Mouse (Mus musculus): ENCODE measurements around the gene Enthd1. TPM values are rescaled to one million over a fixed set of nuclear protein-coding genes. Genes with fewer than 3 reads are reported as not detected.

Gene Enthd1
- total RNA-seq, 2 experiments from 2014 or later: not detected

GRCm38 (mm10) chr15:80575817-80576370 is 10.9 kb upstream of the Enthd1 start:
- no peak for ATAC-seq (replicated peaks; ENCODE audit: low FRiP score, poor library complexity, severe bottlenecking)

- ATAC-seq (replicated peaks; ENCODE audit: low FRiP score, poor library complexity, severe bottlenecking): no peak
Measured at GRCm38 (mm10) chr15:80574211-80575040, 9.5 kb upstream of the Enthd1 start.

- no peak for ATAC-seq (replicated peaks; ENCODE audit: low FRiP score, poor library complexity, severe bottlenecking)
Measured at GRCm38 (mm10) chr15:80572811-80573520, 8.0 kb upstream of the Enthd1 start.

GRCm38 (mm10) chr15:80572291-80572690 is 7.3 kb upstream of the Enthd1 start, which contains the start of gene Grap2:
TSS of gene Grap2 (plus strand) at chr15:80572594.
- ATAC-seq (replicated peaks; ENCODE audit: low FRiP score, poor library complexity, severe bottlenecking): no peak

- ATAC-seq (replicated peaks; ENCODE audit: low FRiP score, poor library complexity, severe bottlenecking): no peak
Measured at GRCm38 (mm10) chr15:80571611-80572010, 6.7 kb upstream of the Enthd1 start.

- ATAC-seq (replicated peaks; ENCODE audit: low FRiP score, poor library complexity, severe bottlenecking): no peak
Measured at GRCm38 (mm10) chr15:80570226-80570625, 5.3 kb upstream of the Enthd1 start.

GRCm38 (mm10) chr15:80569205-80569604 is 4.2 kb upstream of the Enthd1 start:
- ATAC-seq (replicated peaks; ENCODE audit: low FRiP score, poor library complexity, severe bottlenecking): no peak

- ATAC-seq (replicated peaks; ENCODE audit: low FRiP score, poor library complexity, severe bottlenecking): no peak
Measured at GRCm38 (mm10) chr15:80567731-80568130, 2.8 kb upstream of the Enthd1 start.

- no peak for ATAC-seq (replicated peaks; ENCODE audit: low FRiP score, poor library complexity, severe bottlenecking)
Measured at GRCm38 (mm10) chr15:80567139-80567538, 2.2 kb upstream of the Enthd1 start.

GRCm38 (mm10) chr15:80566696-80567095 is 1.7 kb upstream of the Enthd1 start:
- no peak for ATAC-seq (replicated peaks; ENCODE audit: low FRiP score, poor library complexity, severe bottlenecking)

- 0 out of 2 replicates have a peak, but pooled peaks have one; percentile 59 for ATAC-seq (replicated peaks; ENCODE audit: low FRiP score, poor library complexity, severe bottlenecking)
Measured at GRCm38 (mm10) chr15:80563634-80564208, 1.2 kb downstream of the Enthd1 start.

GRCm38 (mm10) chr15:80562446-80562845 is 2.5 kb downstream of the Enthd1 start:
- no peak for ATAC-seq (replicated peaks; ENCODE audit: low FRiP score, poor library complexity, severe bottlenecking)

GRCm38 (mm10) chr15:80560646-80561580 is 4.0 kb downstream of the Enthd1 start:
- no peak for ATAC-seq (replicated peaks; ENCODE audit: low FRiP score, poor library complexity, severe bottlenecking)

GRCm38 (mm10) chr15:80559978-80560377 is 5.0 kb downstream of the Enthd1 start:
- ATAC-seq (replicated peaks; ENCODE audit: low FRiP score, poor library complexity, severe bottlenecking): no peak

- ATAC-seq (replicated peaks; ENCODE audit: low FRiP score, poor library complexity, severe bottlenecking): no peak
Measured at GRCm38 (mm10) chr15:80559534-80559933, 5.4 kb downstream of the Enthd1 start.

GRCm38 (mm10) chr15:80557745-80558144 is 7.2 kb downstream of the Enthd1 start:
- ATAC-seq (replicated peaks; ENCODE audit: low FRiP score, poor library complexity, severe bottlenecking): no peak

GRCm38 (mm10) chr15:80556021-80556420 is 8.9 kb downstream of the Enthd1 start:
- no peak for ATAC-seq (replicated peaks; ENCODE audit: low FRiP score, poor library complexity, severe bottlenecking)

- no peak for ATAC-seq (replicated peaks; ENCODE audit: low FRiP score, poor library complexity, severe bottlenecking)
Measured at GRCm38 (mm10) chr15:80554860-80555822, 9.8 kb downstream of the Enthd1 start.
